Mouse (Mus musculus) gastrocnemius, postnatal 10 days (tissue): ENCODE measurements around the gene Vrtn. TPM values are rescaled to one million over a fixed set of nuclear protein-coding genes. Genes with fewer than 3 reads are reported as not detected.

Experiments
- DNase-seq: peaks from one replicate; pipeline ENCODE4 v3.0.0; 2021; ENCODE audit warnings: mixed read lengths
- long read RNA-seq, 2 experiments: library from polyadenylated mRNA; stranded (forward); transcript quantifications; one replicate each; pipeline ENCODE4 v2.0.0; 2021
- total RNA-seq, 2 experiments: library from RNA; stranded (reverse); gene quantifications; 2 replicates each; pipeline ENCODE4 v1.2.3; 2021

Gene Vrtn
- total RNA-seq, result not detected
- long read RNA-seq, experiment 1, result 0 reads
- long read RNA-seq, experiment 2, result 0 reads

DNA sequence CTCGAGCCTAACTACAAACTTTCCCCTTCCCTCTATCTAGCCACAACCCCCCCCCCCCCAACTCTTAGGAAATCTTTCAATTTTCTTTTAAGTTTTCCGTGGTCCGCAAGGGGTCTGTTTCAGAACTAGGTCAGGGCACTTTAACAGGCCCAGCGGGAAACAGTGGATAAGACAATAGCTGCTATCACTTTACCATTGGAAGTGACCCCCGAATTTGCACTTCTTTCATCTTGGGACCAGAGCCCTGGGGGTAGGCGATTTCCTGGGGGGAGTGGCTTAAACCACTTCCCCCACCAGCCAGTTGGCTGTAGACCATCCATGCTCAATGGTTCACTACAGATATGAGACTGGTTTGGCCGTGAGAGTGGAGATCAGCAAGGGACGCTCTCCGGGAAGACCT, at the start of gene Vrtn:
Gene Vrtn, plus strand, starts transcription at position 366 of the 400 bp plus-strand sequence.
- no peak for DNase-seq

DNA sequence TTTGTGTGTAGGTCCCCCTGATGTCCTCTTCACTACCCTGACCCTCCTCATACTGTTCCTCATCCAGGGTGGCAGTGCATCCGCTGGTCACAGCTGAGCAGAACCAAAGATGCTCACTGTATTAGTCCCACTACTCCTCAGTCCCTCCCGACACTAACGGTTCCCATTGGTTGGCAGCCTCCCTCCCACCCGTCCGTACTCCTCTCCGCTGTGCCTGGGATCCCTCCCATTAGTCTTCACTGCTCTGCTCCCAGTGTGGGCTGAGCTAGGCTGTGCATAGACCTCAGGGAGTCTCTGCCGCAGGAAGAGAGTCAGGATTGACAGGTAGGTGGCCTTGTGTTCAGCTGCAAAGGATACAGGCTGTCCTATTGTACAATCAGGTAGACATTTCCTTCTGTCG, 42.5 kb upstream of the Vrtn start:
- DNase-seq, result no peak

DNA sequence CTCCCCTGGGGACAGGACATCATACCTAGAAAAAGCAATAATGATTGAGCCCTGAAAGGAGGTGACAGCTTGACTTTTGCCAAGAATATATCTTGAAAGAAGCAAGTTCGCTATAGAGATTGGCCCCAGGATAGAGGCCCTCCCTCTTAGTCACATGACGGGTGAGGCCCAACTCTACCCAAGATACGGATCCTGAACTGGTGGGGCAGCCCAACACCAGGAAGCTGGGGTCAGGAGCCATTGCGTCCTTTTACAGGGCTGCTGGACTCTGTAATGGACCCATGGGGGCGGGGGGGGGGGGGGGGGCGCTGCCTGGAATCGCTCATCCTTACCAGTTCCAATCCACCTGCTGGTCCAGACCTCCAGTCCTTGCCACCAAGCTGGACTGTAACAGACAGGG, 36.8 kb upstream of the Vrtn start:
- DNase-seq, result no peak

DNA sequence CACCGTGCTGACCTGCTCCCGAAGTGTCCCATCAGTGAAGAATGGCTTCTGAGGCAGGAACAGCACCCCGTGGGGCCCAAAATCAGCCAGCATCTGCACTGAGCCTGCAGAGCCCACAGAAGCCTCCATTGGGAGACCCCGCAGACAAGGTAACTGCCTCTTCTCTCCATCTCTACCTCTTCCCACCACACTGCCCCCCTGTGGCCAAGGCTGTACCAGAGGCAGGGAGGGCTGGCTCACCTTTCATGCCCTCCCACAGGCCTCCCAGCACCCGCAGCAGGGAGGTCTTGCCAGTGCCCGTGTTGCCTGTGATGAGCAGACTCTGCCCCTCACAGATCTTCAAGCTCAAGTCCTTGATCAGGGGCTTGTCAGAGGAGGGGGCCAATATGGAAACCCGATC, 35.0 kb upstream of the Vrtn start:
- DNase-seq, result peak; percentile 22

DNA sequence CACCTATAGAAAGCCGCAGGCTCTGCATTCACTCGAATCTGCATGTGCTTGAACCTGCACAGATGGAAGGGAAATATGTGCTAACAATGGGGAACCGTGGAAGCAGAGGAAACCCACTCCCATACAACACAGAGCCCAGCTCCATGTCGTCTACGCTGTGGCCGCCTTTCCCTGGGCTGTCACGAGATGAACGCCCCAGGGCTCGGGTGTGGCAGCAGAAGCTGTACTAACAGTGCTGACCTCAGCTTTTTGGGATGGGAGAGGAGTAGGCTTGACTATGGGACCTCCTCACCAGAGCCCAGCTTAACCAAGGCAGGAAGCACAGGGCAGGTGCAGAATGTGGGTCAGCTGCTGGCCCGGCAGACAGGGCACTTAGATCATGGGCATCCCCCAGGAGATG, 29.1 kb upstream of the Vrtn start:
- no peak for DNase-seq

DNA sequence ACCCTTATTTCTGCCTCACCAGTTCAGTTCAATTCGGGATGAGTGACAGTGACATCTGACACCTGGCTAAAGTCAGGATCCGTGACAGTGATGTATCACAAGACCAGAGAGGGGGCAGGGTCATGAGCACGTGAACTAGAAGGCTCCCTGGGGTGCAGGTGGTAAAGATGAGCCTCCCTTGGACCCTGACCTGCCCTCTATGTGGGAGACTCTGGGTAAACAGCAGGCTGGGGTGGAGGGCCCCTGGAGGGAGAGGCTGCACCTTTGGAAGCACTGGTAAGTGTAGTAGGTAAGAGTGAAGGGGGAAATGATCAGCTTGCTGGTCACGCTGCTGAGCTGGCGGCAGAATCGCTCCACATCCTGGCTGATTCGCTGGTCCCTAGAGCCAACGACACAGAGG, 28.3 kb upstream of the Vrtn start:
- DNase-seq, result no peak

GRCm38 (mm10) chr12:84614001-84614400, 26.8 kb upstream of the Vrtn start:
- DNase-seq, result no peak

- DNase-seq, result no peak
Measured at GRCm38 (mm10) chr12:84614524-84614923, 26.3 kb upstream of the Vrtn start.

- DNase-seq, result peak; percentile 89
Measured at GRCm38 (mm10) chr12:84616977-84617630, 23.7 kb upstream of the Vrtn start, which contains the start of gene Abcd4. Gene Abcd4 (minus strand): TSS chr12:84617413.

DNA sequence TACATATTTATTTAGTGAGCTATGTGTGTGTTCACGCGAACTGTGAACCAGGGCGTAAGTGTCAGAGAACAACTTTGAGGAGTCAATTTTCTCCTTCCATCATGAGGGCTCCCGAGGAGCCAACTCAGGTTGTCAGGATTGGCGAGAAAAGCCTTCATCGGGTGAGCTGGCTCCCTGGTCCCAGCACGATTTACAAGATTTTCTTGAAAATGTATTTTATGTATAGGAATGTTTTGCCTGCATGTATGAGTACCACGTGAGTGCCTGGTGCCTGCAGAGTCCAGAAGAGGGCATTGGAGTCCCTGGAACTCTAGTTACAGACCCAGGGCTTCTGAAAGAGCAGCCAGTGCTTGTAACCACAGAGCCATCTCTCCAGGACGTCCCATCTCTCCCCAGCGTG, 23.2 kb upstream of the Vrtn start:
- no peak for DNase-seq

- DNase-seq, result no peak
Measured at GRCm38 (mm10) chr12:84620975-84621374, 19.8 kb upstream of the Vrtn start.

- DNase-seq, result no peak
Measured at GRCm38 (mm10) chr12:84624601-84625000, 16.2 kb upstream of the Vrtn start.

DNA sequence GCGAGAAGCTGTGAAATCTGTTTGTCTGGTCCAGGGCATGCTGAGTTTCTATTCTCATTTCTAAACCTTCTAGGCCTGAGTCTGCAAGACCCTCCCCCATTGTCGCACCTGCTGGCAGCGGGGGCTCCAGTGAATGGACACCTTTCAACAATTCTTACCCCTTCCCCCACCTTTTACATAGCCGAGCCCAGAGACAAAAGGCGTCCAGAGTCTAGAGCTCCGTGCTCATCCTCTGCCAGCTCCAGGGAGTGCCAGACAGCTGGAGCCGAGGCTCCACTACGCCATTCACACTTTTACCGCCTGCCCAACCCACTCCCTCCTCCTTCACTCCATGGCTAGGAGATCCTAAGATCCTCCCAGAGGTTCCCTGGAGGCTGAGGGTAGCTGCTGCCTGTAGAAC, 15.7 kb upstream of the Vrtn start:
- no peak for DNase-seq

DNA sequence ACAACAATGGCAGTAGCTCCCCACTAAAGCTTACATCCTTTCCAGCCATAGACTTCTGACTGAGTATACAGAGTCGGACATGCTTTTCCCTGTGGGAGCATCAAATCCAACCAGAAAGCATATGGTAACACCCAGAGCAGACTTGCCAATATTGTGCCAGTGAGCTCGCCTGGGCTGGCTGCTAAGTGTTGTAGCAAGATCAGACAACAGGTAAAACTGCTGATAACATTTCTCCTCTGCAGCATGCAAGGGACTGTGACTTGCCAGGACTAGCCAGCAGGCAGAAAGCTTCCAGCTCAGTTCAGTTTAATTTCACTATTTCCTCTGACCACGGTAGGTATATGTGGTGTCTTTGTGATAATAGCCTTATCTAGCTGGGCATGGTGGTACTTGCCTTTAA, 9.0 kb upstream of the Vrtn start:
- DNase-seq, result no peak

GRCm38 (mm10) chr12:84640253-84640652, 566 bp upstream of the Vrtn start:
- no peak for DNase-seq

GRCm38 (mm10) chr12:84650234-84650633, 9.4 kb downstream of the Vrtn start:
- no peak for DNase-seq

DNA sequence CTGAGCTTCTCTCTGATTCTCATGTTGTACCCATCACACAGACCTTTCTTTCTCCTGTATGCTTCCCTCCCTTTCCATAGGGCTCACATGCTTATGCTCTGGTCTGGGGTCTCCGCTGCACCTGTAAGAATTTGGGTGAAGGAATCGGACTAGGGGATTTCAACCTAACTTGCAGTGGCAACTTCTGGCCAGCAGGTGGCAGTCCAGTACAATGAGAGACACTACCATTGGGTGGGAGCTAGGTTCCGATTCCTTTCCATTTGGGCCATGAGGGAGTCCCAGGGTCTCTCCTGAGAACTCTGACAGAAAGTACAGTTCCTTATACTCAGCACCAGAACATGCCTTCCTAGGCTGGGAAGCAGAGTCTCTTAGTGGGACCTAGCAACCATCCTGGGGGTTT, 13.1 kb downstream of the Vrtn start:
- peak; percentile 66 for DNase-seq

DNA sequence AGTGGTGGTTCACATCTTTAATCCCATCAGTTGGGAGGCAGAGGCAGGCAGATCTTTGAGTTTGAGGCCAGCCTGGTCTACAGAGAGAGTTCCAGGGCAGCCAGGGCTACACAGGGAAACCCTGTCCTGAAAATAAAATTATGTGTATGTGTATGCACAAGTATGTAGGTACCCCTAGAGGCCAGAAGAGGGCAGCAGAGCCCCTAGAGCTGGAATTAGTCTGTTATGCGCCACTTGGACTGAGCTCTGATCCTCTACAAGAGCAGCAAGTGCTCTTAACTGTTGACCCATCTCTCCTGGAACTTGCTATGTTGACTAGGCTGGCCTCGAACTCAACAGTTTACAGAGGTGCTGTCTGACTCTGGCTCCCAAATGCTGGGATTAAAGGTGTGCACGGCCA, 29.7 kb downstream of the Vrtn start:
- no peak for DNase-seq

DNA sequence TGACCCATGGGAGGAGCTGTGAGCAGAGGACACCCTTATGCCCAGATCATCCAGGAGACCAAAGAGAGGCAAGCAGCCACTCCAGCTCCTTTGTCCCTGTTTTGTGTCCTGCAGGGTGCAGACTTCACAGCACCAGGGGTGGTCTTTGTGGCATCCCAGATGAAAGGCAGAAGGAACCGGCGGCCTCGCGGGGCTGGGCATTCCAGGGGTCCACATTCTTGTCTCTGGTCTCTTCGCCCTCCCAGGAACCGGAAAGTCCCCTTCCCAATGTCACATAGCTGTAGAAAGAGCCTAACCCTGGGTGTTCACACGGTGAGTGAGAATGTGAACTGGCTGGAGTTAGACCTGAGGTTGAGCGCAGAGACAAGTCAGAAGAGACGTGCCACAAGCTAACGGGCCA, 30.8 kb downstream of the Vrtn start:
- no peak for DNase-seq

GRCm38 (mm10) chr12:84674666-84675526, 34.1 kb downstream of the Vrtn start:
- DNase-seq, result no peak

- no peak for DNase-seq
Measured at GRCm38 (mm10) chr12:84676011-84676410, 35.2 kb downstream of the Vrtn start.

DNA sequence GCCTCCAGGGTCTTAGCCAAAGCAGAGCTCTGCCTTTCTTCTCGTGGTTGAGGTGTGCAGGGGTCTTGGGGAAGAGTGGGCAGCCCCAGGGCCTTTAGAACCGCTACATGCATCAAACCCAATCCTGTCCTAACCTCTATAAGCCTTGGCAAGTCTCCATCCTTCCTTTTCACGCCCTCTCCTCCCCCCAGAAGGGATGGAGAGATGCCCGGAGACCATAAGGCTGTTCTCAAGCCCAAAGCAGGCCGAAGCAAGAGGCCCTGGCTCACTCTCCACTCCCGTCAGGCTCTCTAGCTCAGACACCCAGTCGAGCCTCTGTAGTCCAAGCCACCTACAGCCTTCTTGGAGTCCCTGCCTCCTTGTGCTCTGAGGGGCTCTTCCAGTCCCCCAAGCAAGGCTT, 43.8 kb downstream of the Vrtn start:
- no peak for DNase-seq

- no peak for DNase-seq
Measured at GRCm38 (mm10) chr12:84686176-84686575, 45.4 kb downstream of the Vrtn start.

- no peak for DNase-seq
Measured at GRCm38 (mm10) chr12:84687531-84687930, 46.7 kb downstream of the Vrtn start.
